Mouse (Mus musculus): ENCODE data around the gene 1700011L22Rik. TPM values are rescaled to one million over a fixed set of nuclear protein-coding genes. Genes with fewer than 3 reads are reported as not detected.

The 1700011L22Rik gene
- polyA plus RNA-seq, 1 experiment = not detected

GRCm38 (mm10) chr8:79164336-79164735, 84.0 kb downstream of the 1700011L22Rik start:
- Histone ChIP-seq H3K36me3 (ENCODE audit: control insufficient read depth, insufficient read depth, low read length) (no peaks in the 10 kb centered on the region), H3K4me1 (replicated peaks; ENCODE audit: control insufficient read depth, insufficient read depth, low read length) (peaks cover 7% of the 10 kb centered on the region; the same call in 1 of the 2 replicates), H3K27ac (ENCODE audit: control insufficient read depth, insufficient read depth, low read length) (no peak overlapping the region), H3K27me3 (ENCODE audit: control insufficient read depth, insufficient read depth, low read length) (no peaks in the 10 kb centered on the region), H3K4me3 (ENCODE audit: control insufficient read depth, insufficient read depth, low read length) (no peak overlapping the region)
- TF ChIP-seq CTCF (IDR thresholded peaks at IDR 0.05; ENCODE audit: borderline replicate concordance, control insufficient read depth, extremely low read depth, insufficient read depth, low read length, poor library complexity) (no peak), POLR2A (IDR thresholded peaks at IDR 0.05; ENCODE audit: control insufficient read depth, extremely low read depth, insufficient read depth, low read length, poor library complexity) (no peak)
- DNase-seq = no peak
- WGBS = 61% methylated on average over 1 of the region's 1 CpGs

- Histone ChIP-seq H3K4me3 (ENCODE audit: control insufficient read depth, insufficient read depth, low read length) (no peak overlapping the region), H3K4me1 (replicated peaks; ENCODE audit: control insufficient read depth, insufficient read depth, low read length) (peaks cover 7% of the 10 kb centered on the region; the same call in 1 of the 2 replicates), H3K27ac (ENCODE audit: control insufficient read depth, insufficient read depth, low read length) (no peak overlapping the region), H3K27me3 (ENCODE audit: control insufficient read depth, insufficient read depth, low read length) (no peaks in the 10 kb centered on the region), H3K36me3 (ENCODE audit: control insufficient read depth, insufficient read depth, low read length) (no peaks in the 10 kb centered on the region)
- DNase-seq = no peak
- TF ChIP-seq CTCF (IDR thresholded peaks at IDR 0.05; ENCODE audit: borderline replicate concordance, control insufficient read depth, extremely low read depth, insufficient read depth, low read length, poor library complexity) (no peak), POLR2A (IDR thresholded peaks at IDR 0.05; ENCODE audit: control insufficient read depth, extremely low read depth, insufficient read depth, low read length, poor library complexity) (no peak)
- WGBS = 36% methylated on average over 10 of the region's 10 CpGs
Observed at GRCm38 (mm10) chr8:79162533-79163308, 85.6 kb downstream of the 1700011L22Rik start.

- Histone ChIP-seq H3K4me3 (ENCODE audit: control insufficient read depth, insufficient read depth, low read length) (no peak overlapping the region), H3K36me3 (ENCODE audit: control insufficient read depth, insufficient read depth, low read length) (no peaks in the 10 kb centered on the region), H3K4me1 (replicated peaks; ENCODE audit: control insufficient read depth, insufficient read depth, low read length) (peaks cover 7% of the 10 kb centered on the region; the same call in 1 of the 2 replicates), H3K27me3 (ENCODE audit: control insufficient read depth, insufficient read depth, low read length) (no peaks in the 10 kb centered on the region), H3K27ac (ENCODE audit: control insufficient read depth, insufficient read depth, low read length) (no peak overlapping the region)
- TF ChIP-seq POLR2A (IDR thresholded peaks at IDR 0.05; ENCODE audit: control insufficient read depth, extremely low read depth, insufficient read depth, low read length, poor library complexity) (no peak), CTCF (IDR thresholded peaks at IDR 0.05; ENCODE audit: borderline replicate concordance, control insufficient read depth, extremely low read depth, insufficient read depth, low read length, poor library complexity) (no peak)
- WGBS = 40% methylated on average over 4 of the region's 4 CpGs
- no peak for DNase-seq
Observed at GRCm38 (mm10) chr8:79161172-79161778, 87.1 kb downstream of the 1700011L22Rik start.

Other genes with a start within 250 kb of the 1700011L22Rik start
- gene Zfp827, start 220.1 kb downstream of the 1700011L22Rik start, polyA plus RNA-seq (2012; rRNA removed) = 9.6 and 10.1 TPM in 2 replicates
- gene Mmaa, start 46.4 kb upstream of the 1700011L22Rik start, polyA plus RNA-seq (2012; rRNA removed) = 2.5 and 3.9 TPM in 2 replicates
- gene Smad1, start 150.9 kb upstream of the 1700011L22Rik start, polyA plus RNA-seq (2012; rRNA removed) = 48.0 and 55.4 TPM in 2 replicates

Measured in thymus, adult 2 months (tissue).